Mouse (Mus musculus): ENCODE measurements around the gene Spp1. TPM values are rescaled to one million over a fixed set of nuclear protein-coding genes. Genes with fewer than 3 reads are reported as not detected.

Spp1 gene
- polyA plus RNA-seq, 1 experiment, result 1,843 TPM

- Histone ChIP-seq H3K36me3 (ENCODE audit: control insufficient read depth, insufficient read depth) (no peaks in the 10 kb centered on the region), H3K4me3 (ENCODE audit: insufficient read depth, poor library complexity, severe bottlenecking) (no peak overlapping the region), H3ac (ENCODE audit: control insufficient read depth, insufficient read length, low read depth) (no peak overlapping the region), H3K79me3 (ENCODE audit: low read depth) (no peaks in the 10 kb centered on the region), H3K27me3 (ENCODE audit: control insufficient read depth, insufficient read depth, insufficient read length) (no peaks in the 10 kb centered on the region), H3K79me2 (ENCODE audit: control insufficient read depth, insufficient read depth) (no peaks in the 10 kb centered on the region)
- TF ChIP-seq MAX (IDR thresholded peaks at IDR 0.05) (no peak), MYOD1 (IDR thresholded peaks at IDR 0.05; ENCODE audit: control insufficient read depth, insufficient read length, low read depth) (no peak), USF1 (IDR thresholded peaks at IDR 0.05; ENCODE audit: low read depth) (no peak)
Measured at GRCm38 (mm10) chr5:104449491-104449890, 14.6 kb downstream of the Spp1 start.

- no peak overlapping the region for H3K4me3 ChIP-seq (ENCODE audit: insufficient read depth, poor library complexity, severe bottlenecking)
- no peaks in the 10 kb centered on the region for H3K79me2 ChIP-seq (ENCODE audit: control insufficient read depth, insufficient read depth)
- no peak overlapping the region for H3ac ChIP-seq (ENCODE audit: control insufficient read depth, insufficient read length, low read depth)
- no peaks in the 10 kb centered on the region for H3K79me3 ChIP-seq (ENCODE audit: low read depth)
- no peaks in the 10 kb centered on the region for H3K36me3 ChIP-seq (ENCODE audit: control insufficient read depth, insufficient read depth)
- no peaks in the 10 kb centered on the region for H3K27me3 ChIP-seq (ENCODE audit: control insufficient read depth, insufficient read depth, insufficient read length)
- TF ChIP-seq MYOG (IDR thresholded peaks at IDR 0.05; ENCODE audit: control insufficient read depth, extremely low read depth, insufficient read length) (no peak), USF1 (IDR thresholded peaks at IDR 0.05; ENCODE audit: low read depth) (no peak), MAX (IDR thresholded peaks at IDR 0.05) (no peak), CTCF (IDR thresholded peaks at IDR 0.05; ENCODE audit: control insufficient read depth, insufficient read depth, insufficient read length) (no peak), MYOD1 (IDR thresholded peaks at IDR 0.05; ENCODE audit: control insufficient read depth, insufficient read length, low read depth) (no peak), FOSL1 (IDR thresholded peaks at IDR 0.05; ENCODE audit: insufficient read depth, low read length, poor library complexity, severe bottlenecking) (no peak), CEBPB (IDR thresholded peaks at IDR 0.05; ENCODE audit: low read depth) (no peak)
Measured at GRCm38 (mm10) chr5:104453075-104453474, 18.2 kb downstream of the Spp1 start.

- H3K36me3 ChIP-seq (ENCODE audit: control insufficient read depth, insufficient read depth), result no peaks in the 10 kb centered on the region
- no peak for TF ChIP-seq MAX (IDR thresholded peaks at IDR 0.05)
- TF ChIP-seq FOSL1 (IDR thresholded peaks at IDR 0.05; ENCODE audit: insufficient read depth, low read length, poor library complexity, severe bottlenecking), result no peak
- TF ChIP-seq CTCF (IDR thresholded peaks at IDR 0.05; ENCODE audit: control insufficient read depth, insufficient read depth, insufficient read length), result no peak
- TF ChIP-seq CEBPB (IDR thresholded peaks at IDR 0.05; ENCODE audit: low read depth), result no peak
- TF ChIP-seq MYOD1 (IDR thresholded peaks at IDR 0.05; ENCODE audit: control insufficient read depth, insufficient read length, low read depth), result no peak
- no peak for TF ChIP-seq MYOG (IDR thresholded peaks at IDR 0.05; ENCODE audit: control insufficient read depth, extremely low read depth, insufficient read length)
- no peak for TF ChIP-seq USF1 (IDR thresholded peaks at IDR 0.05; ENCODE audit: low read depth)
- no peaks in the 10 kb centered on the region for H3K79me3 ChIP-seq (ENCODE audit: low read depth)
- H3K79me2 ChIP-seq (ENCODE audit: control insufficient read depth, insufficient read depth), result peaks cover 4% of the 10 kb centered on the region
- H3K27me3 ChIP-seq (ENCODE audit: control insufficient read depth, insufficient read depth, insufficient read length), result no peaks in the 10 kb centered on the region
- H3ac ChIP-seq (ENCODE audit: control insufficient read depth, insufficient read length, low read depth), result no peak overlapping the region
- H3K4me3 ChIP-seq (ENCODE audit: insufficient read depth, poor library complexity, severe bottlenecking), result no peak overlapping the region
Measured at GRCm38 (mm10) chr5:104454564-104454963, 19.6 kb downstream of the Spp1 start.

- Histone ChIP-seq H3K36me3 (ENCODE audit: control insufficient read depth, insufficient read depth) (peaks cover 9% of the 10 kb centered on the region), H3K79me2 (ENCODE audit: control insufficient read depth, insufficient read depth) (peaks cover 48% of the 10 kb centered on the region), H3K79me3 (ENCODE audit: low read depth) (peaks cover 27% of the 10 kb centered on the region), H3K4me3 (ENCODE audit: insufficient read depth, poor library complexity, severe bottlenecking) (peak within 1 kb of the TSS; percentile 75), H3ac (ENCODE audit: control insufficient read depth, insufficient read length, low read depth) (peak within 1 kb of the TSS; percentile 62), H3K27me3 (ENCODE audit: control insufficient read depth, insufficient read depth, insufficient read length) (no peaks in the 10 kb centered on the region)
- no peak for TF ChIP-seq FOSL1 (IDR thresholded peaks at IDR 0.05; ENCODE audit: insufficient read depth, low read length, poor library complexity, severe bottlenecking)
- no peak for TF ChIP-seq MAX (IDR thresholded peaks at IDR 0.05)
Measured at GRCm38 (mm10) chr5:104458832-104459705, 24.2 kb downstream of the Spp1 start, which contains the start of gene Pkd2. Gene Pkd2, plus strand, starts transcription at chr5:104459450.

- peak overlapping the region; percentile 75 for H3K4me3 ChIP-seq (ENCODE audit: insufficient read depth, poor library complexity, severe bottlenecking)
- TF ChIP-seq MAX (IDR thresholded peaks at IDR 0.05) (no peak), CEBPB (IDR thresholded peaks at IDR 0.05; ENCODE audit: low read depth) (no peak), MYOD1 (IDR thresholded peaks at IDR 0.05; ENCODE audit: control insufficient read depth, insufficient read length, low read depth) (no peak), CTCF (IDR thresholded peaks at IDR 0.05; ENCODE audit: control insufficient read depth, insufficient read depth, insufficient read length) (no peak), FOSL1 (IDR thresholded peaks at IDR 0.05; ENCODE audit: insufficient read depth, low read length, poor library complexity, severe bottlenecking) (no peak), MYOG (IDR thresholded peaks at IDR 0.05; ENCODE audit: control insufficient read depth, extremely low read depth, insufficient read length) (no peak), USF1 (IDR thresholded peaks at IDR 0.05; ENCODE audit: low read depth) (no peak)
- no peaks in the 10 kb centered on the region for H3K27me3 ChIP-seq (ENCODE audit: control insufficient read depth, insufficient read depth, insufficient read length)
- H3ac ChIP-seq (ENCODE audit: control insufficient read depth, insufficient read length, low read depth), result peak overlapping the region; percentile 62
- H3K79me3 ChIP-seq (ENCODE audit: low read depth), result peaks cover 29% of the 10 kb centered on the region
- H3K36me3 ChIP-seq (ENCODE audit: control insufficient read depth, insufficient read depth), result peaks cover 13% of the 10 kb centered on the region
- peaks cover 56% of the 10 kb centered on the region for H3K79me2 ChIP-seq (ENCODE audit: control insufficient read depth, insufficient read depth)
Measured at GRCm38 (mm10) chr5:104459706-104460455, 25.0 kb downstream of the Spp1 start.
